Mouse (Mus musculus): ENCODE measurements at regions not wholly inside any gene's neighbourhood (a gene's known extent, or its start where the extent isn't known, plus 50 kb on each side); places are given as distances from the start of the nearest gene placed in this dataset.

GRCm38 (mm10) chr2:47914986-47915485 lies 898.9 kb upstream of the Acvr2a start:
- TF ChIP-seq POLR2A (IDR thresholded peaks at IDR 0.05; ENCODE audit: borderline replicate concordance, extremely low read depth, insufficient read depth, insufficient read length, poor library complexity, severe bottlenecking) (no peak), CTCF (IDR thresholded peaks at IDR 0.05; ENCODE audit: borderline replicate concordance, extremely low read depth, insufficient read depth, insufficient read length) (no peak)
